Mouse (Mus musculus) cortical plate, adult 2 months (tissue): ENCODE measurements around the gene Ube2l6.

Experiments used
- CTCF ChIP-seq: fragments of 200-500 bp; IDR thresholded peaks from 2 replicates; pipeline ENCODE4 v1.5.1; 2011; ENCODE audit warnings: mild to moderate bottlenecking, control low read depth, low read length; ENCODE audit not compliant: insufficient read depth; ENCODE audit errors: extremely low read depth
- POLR2A ChIP-seq: fragments of 200-500 bp; IDR thresholded peaks from 2 replicates; pipeline ENCODE4 v1.6.1; 2011; ENCODE audit warnings: mild to moderate bottlenecking, low read length, control low read depth; ENCODE audit not compliant: insufficient read depth; ENCODE audit errors: extremely low read depth

DNA sequence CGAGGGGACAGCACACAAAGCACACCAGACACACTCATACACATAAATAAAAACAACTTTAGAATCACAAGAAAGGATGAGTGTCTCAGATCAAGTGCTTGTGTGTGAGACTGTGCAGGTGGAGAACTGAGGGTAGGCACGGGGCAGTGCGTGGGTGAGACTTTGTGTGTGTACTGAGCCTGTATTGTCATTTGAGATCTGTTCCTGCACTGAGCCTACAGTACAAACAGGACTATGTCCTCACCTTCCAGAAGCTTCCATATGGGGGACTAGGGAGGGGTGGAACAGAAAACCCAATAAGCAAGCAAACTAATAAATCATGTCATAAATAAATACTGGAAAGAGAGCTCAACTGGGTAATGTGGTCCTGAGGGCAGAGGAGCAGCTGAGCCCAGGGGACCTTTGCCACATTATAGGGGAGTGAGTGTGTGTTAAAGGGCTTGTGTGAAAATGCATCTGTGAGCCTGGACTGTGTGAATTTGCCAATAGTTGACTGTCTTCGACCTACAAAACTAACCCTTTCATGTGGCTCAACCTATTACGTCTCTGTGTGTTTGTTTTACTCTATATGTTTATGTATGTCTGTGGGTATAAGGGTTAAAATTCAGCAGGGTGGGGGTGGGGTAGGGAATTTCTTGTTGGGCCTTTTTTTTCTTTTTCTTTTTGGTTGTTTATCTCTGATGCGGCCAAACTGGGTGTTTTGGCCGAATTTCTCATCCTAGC, 51.9 kb downstream of the Ube2l6 start:
- TF ChIP-seq POLR2A (no peak), CTCF (no peak)
